Mouse (Mus musculus) G1E (cell line): ENCODE data around the gene Ttc29.

Experiments used
- CTCF ChIP-seq: IDR thresholded peaks from 2 replicates; pipeline ENCODE4 v1.5.1; 2012; ENCODE audit warnings: low read depth, low read length, inconsistent platforms, mixed read lengths
- GATA1 ChIP-seq: IDR thresholded peaks from 2 replicates; pipeline ENCODE4 v1.6.1; 2012; ENCODE audit warnings: borderline replicate concordance, low read length, inconsistent platforms, mixed read lengths
- GATA2 ChIP-seq: IDR thresholded peaks from 2 replicates; pipeline ENCODE4 v1.6.1; 2012; ENCODE audit warnings: low read depth, low read length, inconsistent platforms, borderline replicate concordance

DNA sequence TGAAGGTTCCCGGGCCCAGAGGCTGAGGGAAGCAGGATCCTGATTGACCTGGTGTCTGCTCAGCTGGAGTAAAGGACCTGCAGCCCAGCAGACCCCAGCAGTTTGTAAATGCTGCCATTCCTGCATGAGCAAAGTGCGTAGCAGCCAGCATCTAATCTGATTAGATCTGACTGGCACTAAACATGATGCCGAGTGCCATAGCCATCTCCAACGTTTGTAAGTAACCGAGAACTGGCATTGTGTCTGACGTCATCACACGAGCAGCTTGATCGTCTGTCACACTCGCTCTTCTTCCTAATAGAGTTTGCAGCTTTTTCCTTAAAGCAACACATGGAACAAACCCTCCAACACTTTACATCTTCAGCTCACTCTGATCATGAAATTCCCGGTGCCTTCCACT lies 93.5 kb downstream of the Ttc29 start:
- no peak for TF ChIP-seq CTCF
- TF ChIP-seq GATA1, result no peak
- no peak for TF ChIP-seq GATA2
